Mouse (Mus musculus) v-Abl transformed pro-B cells (cell line): ENCODE data around the gene Gnb1.

Source experiments
- in situ Hi-C, 2 experiments: fragments of 400-800 bp; cut with MboI; formaldehyde crosslinking; loops; one replicate each; pipeline ENCODE4 v1.15.1; 2025; ENCODE audit not compliant: unreplicated experiment in 2 of 2

Gnb1 gene

DNA sequence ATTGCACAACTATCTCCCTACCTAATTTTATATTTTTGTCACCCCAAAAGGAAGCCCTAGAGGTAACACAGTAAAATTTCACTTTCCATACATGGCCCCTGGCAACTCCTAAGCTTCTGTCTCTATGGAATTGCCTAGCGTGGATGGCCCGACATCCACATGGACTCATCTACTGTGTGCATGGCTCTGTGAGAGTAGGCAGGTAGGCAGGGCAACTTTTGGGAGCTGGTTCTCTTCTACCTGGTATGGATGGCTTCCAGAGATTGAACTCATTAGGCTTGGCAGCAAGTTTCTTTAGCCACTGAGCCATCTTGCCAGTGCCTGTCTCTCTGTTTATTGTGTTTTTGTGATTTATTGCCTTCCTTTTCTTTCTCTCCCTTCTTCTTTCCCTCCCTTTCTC lies 23.6 kb downstream of the Gnb1 start:
- in situ Hi-C loops = no loop called here

DNA sequence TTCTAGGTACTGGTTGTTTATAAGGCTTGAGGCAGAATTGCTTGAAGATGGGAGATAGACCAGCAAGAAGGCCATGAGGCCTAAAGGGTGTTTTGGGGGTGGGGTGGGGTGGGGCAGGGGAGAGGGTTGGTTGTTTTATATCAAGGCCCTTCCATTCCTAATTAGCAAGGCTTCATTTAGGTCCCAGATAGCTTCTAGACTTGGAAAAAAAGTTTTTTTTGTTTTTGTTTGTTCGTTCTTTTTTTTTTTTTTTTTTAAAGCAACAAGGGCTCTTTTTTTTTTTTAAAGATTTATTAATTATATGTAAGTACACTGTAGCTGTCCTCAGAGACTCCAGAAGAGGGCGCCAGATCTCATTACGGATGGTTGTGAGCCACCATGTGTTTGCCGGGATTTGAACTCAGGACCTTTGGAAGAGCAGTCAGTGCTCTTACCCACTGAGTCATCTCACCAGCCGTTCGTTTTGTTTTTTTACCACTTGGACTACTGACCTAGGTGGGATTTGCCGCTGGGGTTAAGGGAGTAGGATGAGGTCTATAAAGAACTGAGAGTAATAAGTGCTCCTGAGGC lies 26.9 kb downstream of the Gnb1 start:
- in situ Hi-C loops = no loop called here

DNA sequence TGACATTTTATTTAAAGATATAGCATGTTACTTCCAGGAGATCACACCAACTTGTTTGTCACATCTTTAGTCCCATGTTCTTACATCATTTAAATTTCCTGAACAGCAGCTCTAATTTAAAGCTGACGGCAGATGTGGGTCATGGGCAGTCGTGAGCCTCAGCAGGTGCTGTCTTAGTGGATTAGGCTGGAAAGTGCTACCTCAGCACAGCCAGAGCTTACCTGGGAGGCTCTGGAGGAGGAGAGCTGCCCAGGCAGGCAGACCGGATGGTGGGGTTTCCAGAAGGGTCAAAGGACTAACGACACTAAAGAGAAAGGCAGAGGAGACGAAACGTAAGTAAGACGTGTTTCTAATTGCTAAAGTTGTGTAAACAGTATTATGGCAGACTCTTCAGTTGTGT lies 31.2 kb downstream of the Gnb1 start:
- in situ Hi-C loops = no loop called here

DNA sequence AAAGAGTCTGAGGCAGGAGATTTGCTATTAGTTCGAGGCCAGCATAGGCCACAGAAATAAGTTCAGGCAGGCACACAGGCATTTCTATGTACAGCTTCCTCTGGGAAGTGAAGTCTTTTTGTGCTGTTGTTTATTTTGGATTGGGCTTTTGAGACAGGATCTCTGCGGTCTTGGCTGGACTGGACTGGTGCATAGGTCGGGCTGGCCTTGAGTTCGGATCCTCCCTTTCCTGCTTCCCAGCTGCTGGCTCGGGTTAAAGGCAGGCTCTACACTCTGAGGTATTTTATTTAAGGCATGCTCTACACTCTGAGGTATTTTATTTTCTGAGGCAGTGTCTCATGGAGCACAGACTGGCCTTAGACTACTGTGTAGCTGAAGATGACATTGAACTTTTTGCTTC lies 34.6 kb downstream of the Gnb1 start:
- in situ Hi-C loops = no loop called here

DNA sequence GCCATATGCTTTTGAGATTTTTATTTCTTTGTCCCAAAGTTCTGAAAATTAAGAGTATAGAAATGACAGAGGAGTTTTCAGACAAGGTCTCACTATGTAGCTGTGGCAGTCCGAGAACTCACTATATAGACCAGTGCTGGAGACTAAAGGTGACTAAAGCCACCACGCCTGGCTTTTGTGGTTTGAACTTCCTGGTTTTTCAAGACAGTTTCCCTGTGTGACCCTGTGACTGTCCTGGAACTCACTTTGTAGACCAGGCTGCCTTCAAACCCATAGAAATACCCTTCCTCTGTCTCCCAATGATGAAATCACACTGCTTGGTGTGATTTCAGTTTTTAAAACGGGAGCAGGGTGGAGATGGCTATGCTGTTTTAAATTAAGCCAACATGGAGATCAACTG lies 38.1 kb downstream of the Gnb1 start:
- in situ Hi-C loops = no loop called here

DNA sequence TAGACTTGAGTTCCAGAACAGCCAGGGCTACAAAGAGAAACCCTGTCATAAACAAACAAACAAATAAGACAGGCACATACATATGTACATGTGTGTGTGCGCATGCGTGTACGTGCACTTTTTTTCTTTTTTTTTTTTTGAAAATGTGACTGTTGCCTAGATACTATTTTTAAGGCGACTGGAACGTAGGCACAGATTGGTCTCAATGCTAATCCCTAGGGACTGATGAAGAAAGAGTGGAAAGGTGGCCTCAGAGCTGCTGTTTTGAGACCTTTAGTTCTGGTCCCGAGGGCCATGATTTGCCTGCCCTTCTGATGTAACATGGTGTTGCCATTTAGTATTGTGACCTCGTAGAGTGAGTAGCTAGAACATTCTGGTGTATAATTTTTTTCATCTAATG lies 58.8 kb downstream of the Gnb1 start:
- in situ Hi-C loops = loop anchor here in 1 of 2 experiments (25.0 kb wide), 2 partner anchors 588 to 1388 kb away; partner anchors contain the start of genes Hes5, Megf6, Pank4 and Tprgl

DNA sequence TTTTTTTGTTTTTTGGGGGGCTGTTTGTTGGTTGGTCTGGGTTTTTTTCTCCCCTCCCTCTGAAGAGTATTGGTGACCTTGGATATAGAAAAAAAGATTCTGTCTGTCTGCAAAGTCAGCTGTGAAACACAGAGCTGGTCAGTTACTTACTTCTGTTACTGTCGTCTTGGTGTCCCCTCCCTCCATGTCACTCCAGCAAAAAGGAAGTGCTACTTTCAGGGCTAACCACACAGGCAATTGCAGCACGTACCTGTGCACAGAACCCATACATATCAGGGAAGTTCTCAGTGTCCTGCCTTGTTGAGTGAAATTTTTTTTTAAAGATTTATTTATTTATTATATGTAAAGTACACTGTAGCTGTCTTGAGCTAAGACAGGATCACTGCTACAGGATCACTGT lies 59.3 kb downstream of the Gnb1 start:
- in situ Hi-C loops = loop anchor here in 1 of 2 experiments (25.0 kb wide), 2 partner anchors 588 to 1388 kb away; partner anchors contain the start of genes Hes5, Megf6, Pank4 and Tprgl

DNA sequence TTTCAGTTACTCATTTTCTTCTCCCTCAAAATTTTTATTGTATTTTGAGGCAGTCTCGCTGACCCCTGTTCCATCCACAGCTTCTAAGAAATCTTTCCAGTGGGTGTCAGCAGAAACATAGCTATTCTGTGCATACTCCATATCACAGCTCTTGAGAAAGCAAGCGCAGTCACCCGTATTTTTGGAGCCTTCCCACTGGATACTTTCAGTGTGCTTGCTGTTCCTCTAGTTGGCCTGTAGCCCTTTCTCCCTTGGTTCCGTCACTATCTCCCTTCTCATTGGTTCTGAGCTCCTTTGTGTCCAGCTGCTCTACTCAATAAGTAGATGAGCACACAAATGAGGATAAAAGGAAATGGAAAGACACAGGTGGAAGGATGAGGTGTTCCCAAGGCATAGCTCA lies 59.9 kb downstream of the Gnb1 start:
- in situ Hi-C loops = loop anchor here in 1 of 2 experiments (25.0 kb wide), 2 partner anchors 589 to 1389 kb away; partner anchors contain the start of genes Hes5, Megf6, Pank4 and Tprgl

DNA sequence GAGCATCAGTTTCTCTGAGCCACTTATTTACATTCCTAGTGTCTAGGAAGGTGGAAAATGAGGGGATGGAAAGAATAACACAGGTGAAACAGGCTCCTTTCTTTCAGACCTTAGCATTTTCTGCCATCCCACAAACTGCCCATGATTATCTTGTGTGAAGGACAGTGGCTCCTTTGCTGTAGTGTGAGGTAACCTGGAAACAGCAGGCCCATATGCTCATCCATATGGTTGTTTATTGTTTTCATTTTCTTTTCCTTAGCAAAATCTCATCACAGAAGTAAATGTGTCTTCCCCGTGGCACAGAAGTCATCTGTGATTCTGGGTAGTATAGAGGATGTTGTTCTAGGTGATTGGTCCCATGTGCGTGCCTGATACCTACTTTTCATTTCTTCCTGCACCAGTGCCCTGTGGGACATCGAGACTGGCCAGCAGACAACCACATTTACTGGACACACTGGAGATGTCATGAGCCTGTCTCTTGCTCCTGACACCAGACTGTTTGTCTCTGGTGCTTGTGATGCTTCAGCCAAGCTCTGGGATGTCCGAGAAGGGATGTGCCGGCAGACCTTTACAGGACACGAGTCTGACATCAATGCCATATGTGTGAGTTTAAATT lies 61.9 kb downstream of the Gnb1 start:
- in situ Hi-C loops = loop anchor here in 1 of 2 experiments (25.0 kb wide), 2 partner anchors 591 to 1391 kb away; partner anchors contain the start of genes Hes5, Megf6, Pank4 and Tprgl

DNA sequence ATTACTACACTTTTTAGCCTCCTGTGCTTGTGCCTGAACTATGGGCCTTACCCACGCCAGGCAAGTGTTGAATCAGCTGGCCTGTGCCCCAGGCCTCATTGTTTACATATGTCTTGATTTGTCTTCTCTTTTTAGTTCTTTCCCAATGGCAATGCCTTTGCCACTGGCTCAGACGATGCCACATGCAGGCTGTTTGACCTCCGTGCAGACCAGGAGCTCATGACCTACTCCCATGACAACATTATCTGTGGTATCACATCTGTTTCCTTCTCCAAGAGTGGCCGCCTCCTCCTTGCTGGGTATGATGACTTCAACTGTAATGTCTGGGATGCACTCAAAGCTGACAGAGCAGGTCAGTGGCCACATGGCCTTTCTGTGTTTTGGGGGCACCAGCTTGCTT lies 63.7 kb downstream of the Gnb1 start:
- in situ Hi-C loops = loop anchor here in 1 of 2 experiments (25.0 kb wide), 2 partner anchors 593 to 1393 kb away; partner anchors contain the start of genes Hes5, Megf6, Pank4 and Tprgl

DNA sequence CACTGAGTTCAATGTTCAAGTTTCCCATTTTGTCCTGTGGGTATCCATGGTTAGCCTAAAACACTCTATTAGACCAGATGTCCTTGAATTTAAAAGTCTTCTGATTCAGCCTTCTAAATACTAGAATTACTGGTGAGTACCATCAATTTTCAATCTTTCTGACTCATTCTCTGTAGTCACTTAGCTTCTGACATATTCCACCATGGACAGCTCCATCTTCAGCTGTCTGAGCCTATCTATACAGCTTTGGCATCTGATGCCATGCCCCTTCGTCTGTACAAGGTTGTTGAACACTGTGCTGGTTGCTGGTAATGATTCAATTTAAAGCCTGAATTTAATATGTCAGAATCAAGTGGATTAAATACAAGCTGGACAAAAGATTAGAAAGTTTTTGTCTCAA lies 64.3 kb downstream of the Gnb1 start:
- in situ Hi-C loops = loop anchor here in 1 of 2 experiments (25.0 kb wide), 2 partner anchors 593 to 1393 kb away; partner anchors contain the start of genes Hes5, Megf6, Pank4 and Tprgl

DNA sequence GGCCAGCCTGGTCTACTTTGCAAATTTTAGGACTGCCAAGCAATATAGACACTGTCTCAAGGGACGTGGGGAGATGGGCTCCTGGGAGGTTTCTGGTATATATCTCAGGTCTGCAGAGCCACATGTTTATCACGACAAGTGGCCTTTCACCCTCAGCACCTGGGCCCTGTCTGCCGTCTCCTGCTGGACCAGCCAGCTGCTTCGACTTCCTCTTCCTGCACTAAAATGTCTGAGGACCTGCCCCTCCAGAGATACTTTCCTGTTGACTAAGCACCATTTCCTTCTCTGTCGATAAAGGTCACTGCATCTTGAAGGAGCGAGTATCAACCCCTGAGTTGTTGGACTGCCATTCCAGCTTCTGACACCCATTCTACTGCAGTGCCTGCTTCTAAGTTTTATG lies 68.3 kb downstream of the Gnb1 start:
- in situ Hi-C loops = loop anchor here in 1 of 2 experiments (25.0 kb wide), 2 partner anchors 597 to 1397 kb away; partner anchors contain the start of genes Hes5, Megf6, Pank4 and Tprgl

DNA sequence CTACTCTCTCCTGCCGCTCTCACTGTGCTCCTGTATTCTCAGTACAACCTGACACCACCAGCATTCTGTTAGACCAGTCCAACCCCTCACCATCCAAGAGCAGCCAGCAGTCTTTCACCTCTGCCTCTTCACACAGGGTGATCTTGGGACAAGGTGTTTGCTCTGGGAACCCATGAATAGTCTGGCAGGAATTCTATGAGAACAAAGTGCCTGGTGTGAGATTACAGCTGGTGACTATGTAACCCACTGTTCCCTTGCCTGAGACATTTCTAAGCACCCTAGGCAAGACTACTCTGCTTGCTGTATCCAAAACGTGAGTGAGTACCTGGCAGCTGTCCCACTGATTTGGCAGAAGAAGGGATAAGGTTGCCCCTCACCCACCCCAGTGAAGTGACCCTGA lies 69.8 kb downstream of the Gnb1 start:
- in situ Hi-C loops = loop anchor here in 1 of 2 experiments (25.0 kb wide), 2 partner anchors 599 to 1399 kb away; partner anchors contain the start of genes Hes5, Megf6, Pank4 and Tprgl

DNA sequence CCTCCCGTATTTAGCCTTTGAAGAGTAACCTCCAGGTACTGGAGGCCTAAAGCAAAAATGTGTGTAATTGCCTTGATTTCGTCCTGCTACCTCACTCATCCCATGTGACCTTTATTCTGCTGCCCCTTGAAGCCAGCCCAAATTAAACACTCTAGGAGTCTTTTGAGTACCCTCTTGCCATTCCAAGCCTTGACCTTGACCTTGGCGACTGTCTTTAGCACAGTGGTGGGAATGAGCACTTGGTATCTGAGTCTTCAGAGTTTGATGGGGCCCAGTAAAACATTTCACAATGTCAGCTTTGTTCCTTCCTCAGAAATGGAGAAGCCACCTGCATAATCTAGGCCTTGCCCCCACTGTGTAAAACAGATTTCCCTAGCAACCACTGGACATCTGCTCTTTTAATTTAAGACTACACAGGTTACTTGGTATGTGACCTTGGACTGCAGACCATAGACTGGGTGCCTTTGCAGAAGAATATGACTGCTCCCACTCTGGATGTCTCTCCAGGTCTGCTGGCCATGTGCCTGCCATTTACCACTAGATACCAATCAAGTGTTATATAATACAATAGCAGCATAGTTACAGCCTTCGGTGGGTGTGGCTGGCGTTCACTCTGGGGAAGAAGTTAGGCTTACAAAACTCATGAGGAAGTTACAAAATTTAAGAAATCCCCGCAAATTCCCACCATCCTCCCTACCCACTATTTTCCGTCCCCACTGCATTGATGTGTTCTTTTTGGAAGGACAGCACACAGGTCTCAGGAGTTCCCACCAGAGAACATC lies 70.7 kb downstream of the Gnb1 start, which contains the start of gene Nadk:
Gene Nadk, plus strand, starts transcription at position 718 of the 782 bp plus-strand sequence.
- in situ Hi-C loops = loop anchor here in 1 of 2 experiments (25.0 kb wide), 2 partner anchors 600 to 1400 kb away; partner anchors contain the start of genes Hes5, Megf6, Pank4 and Tprgl

DNA sequence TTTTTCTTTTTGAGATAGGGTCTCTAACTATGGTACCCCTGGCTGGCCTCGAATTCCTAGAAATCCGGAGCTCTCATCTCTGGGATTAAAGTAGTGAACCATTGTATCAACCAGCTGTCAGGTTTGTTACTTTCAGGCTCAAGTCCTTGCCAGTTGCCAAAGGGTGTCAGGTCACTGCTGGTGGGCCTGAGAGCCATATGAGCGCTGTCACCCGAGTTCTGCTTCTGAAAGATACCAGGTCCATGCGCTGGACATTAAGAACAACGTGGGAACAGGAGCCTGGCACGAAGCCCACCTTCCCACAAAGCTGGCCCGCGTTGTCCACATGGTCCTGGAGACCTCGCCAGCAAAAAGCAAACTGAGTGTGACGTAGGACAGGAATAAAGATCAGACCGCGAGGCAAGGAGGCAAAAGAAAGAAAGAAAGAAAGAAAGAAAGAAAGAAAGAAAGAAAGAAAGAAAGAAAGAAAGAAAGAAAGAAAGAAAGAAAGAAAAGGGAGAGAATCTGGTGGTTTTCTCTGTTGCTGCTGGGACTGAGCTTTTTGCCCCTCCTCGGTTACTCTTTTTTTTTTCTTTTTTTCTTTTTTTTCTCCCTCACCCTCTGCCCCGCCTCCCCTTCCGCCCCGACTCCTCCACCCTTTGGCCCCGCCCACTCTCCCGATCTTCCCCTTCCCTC lies 71.7 kb downstream of the Gnb1 start:
- in situ Hi-C loops = loop anchor here in 1 of 2 experiments (25.0 kb wide), 2 partner anchors 601 to 1401 kb away; partner anchors contain the start of genes Hes5, Megf6, Pank4 and Tprgl

DNA sequence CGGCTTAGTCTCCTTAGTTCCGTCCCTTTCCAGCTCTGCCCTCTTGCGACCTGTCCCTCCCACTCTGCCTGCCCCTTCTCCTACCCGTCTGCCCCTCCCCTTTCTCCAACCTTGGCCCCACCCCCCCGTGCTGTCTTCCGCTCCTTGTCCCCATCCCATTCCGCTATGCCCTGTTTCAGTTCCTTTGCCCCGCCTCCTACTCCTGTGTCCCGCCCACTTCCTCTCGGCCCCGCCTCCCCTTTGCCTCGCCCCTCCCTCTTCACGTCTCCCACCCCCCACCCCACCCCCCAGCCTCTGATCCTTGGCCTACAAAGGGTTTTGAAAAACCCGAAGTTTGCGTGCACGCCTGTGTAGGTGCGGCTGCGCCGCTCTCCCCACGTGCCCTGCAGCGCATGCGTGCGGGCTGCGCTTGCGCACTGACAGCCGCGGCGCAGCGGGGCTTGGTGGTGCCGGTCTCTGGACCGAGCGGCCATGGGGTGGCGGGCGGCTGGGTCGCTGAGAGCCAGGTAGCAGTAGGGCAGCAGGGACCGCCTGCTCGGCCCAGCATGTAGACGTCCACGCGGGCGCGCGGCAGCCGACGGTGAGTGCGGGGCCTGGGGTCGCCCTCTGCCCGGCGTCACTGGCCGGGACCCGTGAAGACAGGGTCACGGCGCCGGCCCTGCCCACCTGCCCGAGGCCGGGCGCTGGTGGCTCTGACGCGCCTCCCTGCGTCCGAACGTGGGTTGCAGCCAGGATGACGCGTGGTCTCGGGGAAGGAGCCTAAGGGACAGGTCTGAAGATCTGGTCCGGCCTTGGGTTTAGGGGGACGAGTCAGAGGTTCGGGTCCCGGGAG lies 72.5 kb downstream of the Gnb1 start:
- in situ Hi-C loops = loop anchor here in 1 of 2 experiments (25.0 kb wide), 2 partner anchors 601 to 1401 kb away; partner anchors contain the start of genes Hes5, Megf6, Pank4 and Tprgl

DNA sequence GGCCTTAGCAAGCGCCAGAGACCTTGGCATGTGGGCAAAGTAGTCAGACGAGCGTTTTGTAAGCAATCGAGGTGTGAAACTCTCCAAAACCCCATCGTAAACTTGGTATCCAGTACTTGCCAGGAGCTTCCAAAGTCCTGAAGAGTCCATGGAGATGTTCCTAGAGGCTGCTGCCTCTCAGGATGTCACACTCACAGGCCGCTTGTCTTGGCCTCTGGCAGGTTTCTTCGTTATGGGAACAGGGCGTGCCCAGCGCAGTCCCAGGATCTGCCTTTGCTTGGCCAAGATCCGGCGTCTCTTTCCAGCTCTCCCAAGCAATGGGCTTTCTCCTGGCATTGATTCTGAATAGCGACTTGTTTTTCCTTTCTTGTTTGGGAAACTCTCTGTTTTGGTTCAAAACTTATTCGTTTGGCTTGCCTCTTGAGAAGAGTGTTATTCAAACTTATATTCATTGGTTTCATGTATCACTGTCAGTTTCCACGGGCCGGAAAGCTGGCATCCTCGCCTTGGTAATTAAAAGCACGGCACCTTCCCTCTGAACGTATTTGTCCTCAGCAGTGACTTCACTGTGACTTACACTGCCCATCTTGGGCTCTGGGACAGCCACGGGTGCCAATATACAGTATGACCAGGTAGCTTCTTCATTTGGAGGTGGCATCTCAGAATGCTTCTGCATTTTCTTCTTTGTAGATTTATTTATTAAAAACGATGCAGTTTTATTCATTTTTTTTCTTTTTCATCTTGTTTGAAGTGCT lies 73.3 kb downstream of the Gnb1 start:
- in situ Hi-C loops = loop anchor here (5.0 to 25.0 kb wide), 4 partner anchors 82 to 1402 kb away; partner anchors contain the start of genes Hes5 (in 1 of the 2), Megf6 (in 1 of the 2), Pank4 (in 1 of the 2) and Tprgl (in 1 of the 2)

DNA sequence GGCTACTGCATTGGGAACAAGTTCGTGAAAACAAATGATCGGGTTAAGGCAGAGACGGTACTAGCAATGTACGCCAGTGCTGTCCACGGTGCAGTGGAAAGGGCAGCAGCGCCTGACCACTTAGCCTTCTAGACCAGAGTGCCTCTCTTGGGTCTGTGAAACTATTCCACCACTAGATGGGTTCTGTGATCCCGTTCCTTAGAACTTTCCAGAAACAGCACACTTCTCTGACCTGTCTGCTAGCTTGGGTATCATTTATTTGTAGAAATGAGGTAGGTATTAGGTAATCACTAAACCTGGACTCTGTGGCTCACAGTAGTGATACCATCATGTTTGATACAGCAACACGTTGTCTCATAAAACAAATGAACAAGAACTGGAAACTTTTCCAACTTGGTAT lies 75.4 kb downstream of the Gnb1 start:
- in situ Hi-C loops = loop anchor here (5.0 to 25.0 kb wide), 4 partner anchors 84 to 1404 kb away; partner anchors contain the start of genes Hes5 (in 1 of the 2), Megf6 (in 1 of the 2), Pank4 (in 1 of the 2) and Tprgl (in 1 of the 2)
